8 mouse cellular contexts compared by ENCODE assay signal in genomic region chr9:66887960-66888610, GRCm38 (mm10). TPM values are rescaled to one million over a fixed set of nuclear protein-coding genes. Genes with fewer than 3 reads are reported as not detected.
DNase-seq lines count a peak whose midpoint lies in the region; ATAC-seq and TF ChIP-seq lines count a peak whose summit lies in the region.
"Had no signal": no experiment of that assay in that cellular context is flagged by ENCODE, and none has a peak within 500 bp of the region (broad histone marks: within the 10 kb centered on the region; RNA-seq: fewer than 3 reads in every experiment).

No protein-coding gene starts in this region.

- H3K4me3 ChIP-seq in lung, postnatal 0 days (ENCODE audit: low read depth, low read length) = no peak overlapping the region
- no peak overlapping the region for H3K4me3 ChIP-seq in forebrain, embryonic 10.5 days
- no peak overlapping the region for H3K4me3 ChIP-seq in hindbrain, postnatal 0 days (ENCODE audit: low read length)
- H3K4me3 ChIP-seq in neural tube, embryonic 15.5 days (replicated peaks) = no peak overlapping the region
- H3K4me3 ChIP-seq in kidney, adult 2 months (ENCODE audit: insufficient read depth, low read depth, low read length) = no peak overlapping the region

- H3K9me3 ChIP-seq in lung, postnatal 0 days (ENCODE audit: low read length) = no peaks in the 10 kb centered on the region
- peaks cover 7% of the 10 kb centered on the region; the same call in 1 of the 2 replicates for H3K9me3 ChIP-seq in forebrain, embryonic 10.5 days
- H3K9me3 ChIP-seq in hindbrain, postnatal 0 days (ENCODE audit: low read length) = no peaks in the 10 kb centered on the region
- H3K9me3 ChIP-seq in neural tube, embryonic 15.5 days (replicated peaks) = no peaks in the 10 kb centered on the region

- H3K36me3 ChIP-seq in lung, postnatal 0 days (ENCODE audit: insufficient read depth, low read length) = no peaks in the 10 kb centered on the region
- no peaks in the 10 kb centered on the region for H3K36me3 ChIP-seq in forebrain, embryonic 10.5 days (replicated peaks)
- no peaks in the 10 kb centered on the region for H3K36me3 ChIP-seq in hindbrain, postnatal 0 days (ENCODE audit: insufficient read depth, low read length)
- no peaks in the 10 kb centered on the region for H3K36me3 ChIP-seq in neural tube, embryonic 15.5 days
- no peaks in the 10 kb centered on the region for H3K36me3 ChIP-seq in kidney, adult 2 months (ENCODE audit: control insufficient read depth, insufficient read depth, low read length)

- ATAC-seq in lung, postnatal 0 days = no peak
- peak; percentile 51 for ATAC-seq in hindbrain, postnatal 0 days
- no peak; the same call in 1 of the 2 replicates for ATAC-seq in neural tube, embryonic 15.5 days (ENCODE audit: low FRiP score)

- no peaks in the 10 kb centered on the region for H3K27me3 ChIP-seq in lung, postnatal 0 days (replicated peaks; ENCODE audit: insufficient read depth, low read length)
- H3K27me3 ChIP-seq in forebrain, embryonic 10.5 days (ENCODE audit: poor library complexity, severe bottlenecking) = no peaks in the 10 kb centered on the region
- H3K27me3 ChIP-seq in hindbrain, postnatal 0 days (ENCODE audit: insufficient read depth, low read length) = no peaks in the 10 kb centered on the region
- H3K27me3 ChIP-seq in neural tube, embryonic 15.5 days (replicated peaks) = no peaks in the 10 kb centered on the region
- H3K27me3 ChIP-seq in kidney, adult 2 months (replicated peaks; ENCODE audit: control insufficient read depth, insufficient read depth, low read length) = no peaks in the 10 kb centered on the region

- H3K9ac ChIP-seq in lung, postnatal 0 days (replicated peaks; ENCODE audit: low read depth) = no peak overlapping the region
- H3K9ac ChIP-seq in hindbrain, postnatal 0 days (replicated peaks; ENCODE audit: low read length) = no peak overlapping the region
- H3K9ac ChIP-seq in neural tube, embryonic 15.5 days (replicated peaks) = no peak overlapping the region

- TF ChIP-seq POLR2A in kidney, adult 2 months (IDR thresholded peaks at IDR 0.05; ENCODE audit: low read depth, low read length) = no peak

- H3K4me1 ChIP-seq in lung, postnatal 0 days (ENCODE audit: insufficient read depth, low read depth, low read length) = no peaks in the 10 kb centered on the region
- peaks cover 47% of the 10 kb centered on the region for H3K4me1 ChIP-seq in forebrain, embryonic 10.5 days
- H3K4me1 ChIP-seq in hindbrain, postnatal 0 days (ENCODE audit: insufficient read depth, low read length) = peaks cover 8% of the 10 kb centered on the region; the same call in 1 of the 2 replicates
- H3K4me1 ChIP-seq in neural tube, embryonic 15.5 days = peaks cover 30% of the 10 kb centered on the region
- peaks cover 4% of the 10 kb centered on the region; the same call in 1 of the 2 replicates for H3K4me1 ChIP-seq in kidney, adult 2 months (ENCODE audit: control insufficient read depth, insufficient read depth, low read length)

- no peak overlapping the region for H3K4me2 ChIP-seq in lung, postnatal 0 days (replicated peaks; ENCODE audit: low read depth, low read length)
- no peak overlapping the region for H3K4me2 ChIP-seq in hindbrain, postnatal 0 days (ENCODE audit: low read depth, low read length)
- H3K4me2 ChIP-seq in neural tube, embryonic 15.5 days = peak overlapping the region; percentile 23; the same call in 1 of the 2 replicates

- DNase-seq in lung, postnatal 0 days (ENCODE audit: low spot score) = peak; percentile 44
- DNase-seq in lung, postnatal 25 days (ENCODE audit: low spot score) = no peak
- no peak for DNase-seq in forebrain, embryonic 10.5 days (ENCODE audit: extremely low spot score, low spot score)
- peak; percentile 63 for DNase-seq in hindbrain, postnatal 0 days (ENCODE audit: low spot score)
- DNase-seq in kidney, adult 2 months = no peak
- no peak for DNase-seq in layer of hippocampus, postnatal 10 days (ENCODE audit: low spot score in 2 of 2)

- no peak for TF ChIP-seq CTCF in lung, postnatal 0 days (IDR thresholded peaks at IDR 0.05)
- peak; percentile 22; the same call in 1 of the 2 replicates for TF ChIP-seq CTCF in hindbrain, postnatal 0 days (IDR thresholded peaks at IDR 0.05; ENCODE audit: low read depth)
- TF ChIP-seq CTCF in kidney, adult 2 months (conservative IDR thresholded peaks at IDR 0.05; ENCODE audit: insufficient read depth, insufficient read length, low read depth, low read length) = no peak

- no peak for TF ChIP-seq EP300 in lung, postnatal 0 days (IDR thresholded peaks at IDR 0.05)

- 33% methylated on average over 6 of the region's 6 CpGs for WGBS in lung, postnatal 0 days
- WGBS in forebrain, embryonic 10.5 days = 46% methylated on average over 6 of the region's 6 CpGs
- WGBS in hindbrain, postnatal 0 days = 24% methylated on average over 6 of the region's 6 CpGs
- WGBS in neural tube, embryonic 15.5 days = 26% methylated on average over 6 of the region's 6 CpGs
- 60% methylated on average over 6 of the region's 6 CpGs for WGBS in kidney, adult 2 months

- no peak overlapping the region for H3K27ac ChIP-seq in lung, postnatal 0 days (ENCODE audit: low read length)
- peak overlapping the region; percentile 40; the same call in 1 of the 2 replicates for H3K27ac ChIP-seq in forebrain, embryonic 10.5 days
- peak overlapping the region; percentile 63 for H3K27ac ChIP-seq in hindbrain, postnatal 0 days
- peak overlapping the region; percentile 56 for H3K27ac ChIP-seq in neural tube, embryonic 15.5 days (replicated peaks)
- H3K27ac ChIP-seq in kidney, adult 2 months (ENCODE audit: insufficient read depth, low read depth, low read length) = no peak overlapping the region
- H3K27ac ChIP-seq: kidney, postnatal 0 days had no signal

RNA-seq across cellular contexts. Expression of gene Rab8b, which starts 31.4 kb away (rescaled TPM):
- 15.6 and 20.4 TPM in 2 replicates for polyA plus RNA-seq in lung, postnatal 0 days (2015; fragmentation: Nextera tagmentation; extraction: Ambion mirVana)
- polyA plus RNA-seq in forebrain, embryonic 10.5 days (2016; fragmentation: Nextera tagmentation; extraction: Ambion mirVana) = 33.4 and 34.0 TPM in 2 replicates
- 25.9 and 32.7 TPM in 2 replicates for total RNA-seq in hindbrain, postnatal 0 days (2014; rRNA removed)
- 26.3 and 27.1 TPM in 2 replicates for polyA plus RNA-seq in hindbrain, postnatal 0 days (2015; fragmentation: Nextera tagmentation; extraction: Ambion mirVana)
- polyA plus RNA-seq in neural tube, embryonic 15.5 days (2015; fragmentation: Nextera tagmentation; extraction: Ambion mirVana) = 30.8 and 32.1 TPM in 2 replicates
- 5.6 and 8.1 TPM in 2 replicates for polyA plus RNA-seq in kidney, adult 2 months (2012; rRNA removed)
- 10 to 100 TPM; 27.1 to 31.3 TPM for total RNA-seq in layer of hippocampus, postnatal 10 days (2021)

RNA-seq across cellular contexts. Expression of gene Aph1c, which starts 53.6 kb away (rescaled TPM):
- polyA plus RNA-seq in lung, postnatal 0 days (2015; fragmentation: Nextera tagmentation; extraction: Ambion mirVana) = 10.5 and 11.7 TPM in 2 replicates
- 1.00 and 1.5 TPM in 2 replicates for polyA plus RNA-seq in forebrain, embryonic 10.5 days (2016; fragmentation: Nextera tagmentation; extraction: Ambion mirVana)
- total RNA-seq in hindbrain, postnatal 0 days (2014; rRNA removed) = 2.1 and 3.1 TPM in 2 replicates
- 5.3 and 6.3 TPM in 2 replicates for polyA plus RNA-seq in hindbrain, postnatal 0 days (2015; fragmentation: Nextera tagmentation; extraction: Ambion mirVana)
- polyA plus RNA-seq in neural tube, embryonic 15.5 days (2015; fragmentation: Nextera tagmentation; extraction: Ambion mirVana) = 4.3 and 4.7 TPM in 2 replicates
- 22.9 and 29.4 TPM in 2 replicates for polyA plus RNA-seq in kidney, adult 2 months (2012; rRNA removed)
- total RNA-seq in layer of hippocampus, postnatal 10 days (2021) = 1 to 10 TPM; 4.4 to 5.4 TPM

RNA-seq across cellular contexts. Expression of gene Rps27l, which starts 57.8 kb away (rescaled TPM):
- 572 and 579 TPM in 2 replicates for polyA plus RNA-seq in lung, postnatal 0 days (2015; fragmentation: Nextera tagmentation; extraction: Ambion mirVana)
- polyA plus RNA-seq in forebrain, embryonic 10.5 days (2016; fragmentation: Nextera tagmentation; extraction: Ambion mirVana) = 818 and 845 TPM in 2 replicates
- total RNA-seq in hindbrain, postnatal 0 days (2014; rRNA removed) = 61.0 and 101 TPM in 2 replicates
- polyA plus RNA-seq in hindbrain, postnatal 0 days (2015; fragmentation: Nextera tagmentation; extraction: Ambion mirVana) = 258 and 271 TPM in 2 replicates
- 234 and 310 TPM in 2 replicates for polyA plus RNA-seq in neural tube, embryonic 15.5 days (2015; fragmentation: Nextera tagmentation; extraction: Ambion mirVana)
- 92.4 and 128 TPM in 2 replicates for polyA plus RNA-seq in kidney, adult 2 months (2012; rRNA removed)
- 10 to 100 TPM; 45.4 to 52.1 TPM for total RNA-seq in layer of hippocampus, postnatal 10 days (2021)

Comparison
In these comparisons a context has a peak if more than half of its experiments do, and no peak if none do; other contexts are left out.
1. DNase-seq: peak in lung, postnatal 0 days (single experiment) and hindbrain, postnatal 0 days (single experiment); none in lung, postnatal 25 days (single experiment), forebrain, embryonic 10.5 days (single experiment), kidney, adult 2 months (single experiment) and layer of hippocampus, postnatal 10 days (0 of 2).
2. H3K27ac ChIP-seq: peak in forebrain, embryonic 10.5 days (single experiment), hindbrain, postnatal 0 days (single experiment) and neural tube, embryonic 15.5 days (single experiment); none in lung, postnatal 0 days (single experiment) and kidney, adult 2 months (single experiment).